Mouse (Mus musculus): Measurements from ENCODE around the gene Mall. TPM values are rescaled to one million over a fixed set of nuclear protein-coding genes. Genes with fewer than 3 reads are reported as not detected.

The Mall gene
- total RNA-seq, 2 experiments from 2014 or later: 1.4 to 1.8 TPM

- Histone ChIP-seq H3K4me3 (no peak overlapping the region), H3K27ac (no peak overlapping the region)
- intact Hi-C loops (cut with DNase I): no loop called here
- DNase-seq (ENCODE audit: extremely low spot score in 1 of 2, low spot score in 2 of 2): no peak
- no peak for TF ChIP-seq CTCF (IDR thresholded peaks at IDR 0.05)
These were observed 19.6 kb upstream of the Mall start for GRCm38 (mm10) chr2:127749376-127749775.

GRCm38 (mm10) chr2:127748316-127748715, 18.6 kb upstream of the Mall start:
- no peak for TF ChIP-seq CTCF (IDR thresholded peaks at IDR 0.05)
- DNase-seq (ENCODE audit: extremely low spot score in 1 of 2, low spot score in 2 of 2): no peak
- Histone ChIP-seq H3K27ac (no peak overlapping the region), H3K4me3 (no peak overlapping the region)
- intact Hi-C loops (cut with DNase I): no loop called here

GRCm38 (mm10) chr2:127742637-127743036, 12.9 kb upstream of the Mall start:
- H3K27ac ChIP-seq: no peak overlapping the region
- intact Hi-C loops (cut with DNase I): no loop called here
- no peak overlapping the region for H3K4me3 ChIP-seq

GRCm38 (mm10) chr2:127740756-127741519, 11.2 kb upstream of the Mall start:
- intact Hi-C loops (cut with DNase I): no loop called here
- TF ChIP-seq CTCF (IDR thresholded peaks at IDR 0.05): no peak
- Histone ChIP-seq H3K27ac (no peak overlapping the region), H3K4me3 (no peak overlapping the region)
- DNase-seq (ENCODE audit: extremely low spot score in 1 of 2, low spot score in 2 of 2): no peak

More at GRCm38 (mm10) chr2:127742637-127743036, 12.9 kb upstream of the Mall start:
- DNase-seq (ENCODE audit: extremely low spot score in 1 of 2, low spot score in 2 of 2): no peak
- TF ChIP-seq CTCF (IDR thresholded peaks at IDR 0.05): no peak

GRCm38 (mm10) chr2:127737885-127738284, 8.2 kb upstream of the Mall start:
- intact Hi-C loops (cut with DNase I): no loop called here
- Histone ChIP-seq H3K27ac (no peak overlapping the region), H3K4me3 (no peak overlapping the region)
- no peak for TF ChIP-seq CTCF (IDR thresholded peaks at IDR 0.05)
- DNase-seq (ENCODE audit: extremely low spot score in 1 of 2, low spot score in 2 of 2): no peak

- Histone ChIP-seq H3K4me3 (no peak overlapping the region), H3K27ac (no peak overlapping the region)
- intact Hi-C loops (cut with DNase I): no loop called here
- no peak for DNase-seq (ENCODE audit: extremely low spot score in 1 of 2, low spot score in 2 of 2)
- TF ChIP-seq CTCF (IDR thresholded peaks at IDR 0.05): no peak
These were observed 7.0 kb upstream of the Mall start for GRCm38 (mm10) chr2:127736631-127737209.

GRCm38 (mm10) chr2:127735512-127736145, 5.9 kb upstream of the Mall start:
- intact Hi-C loops (cut with DNase I): no loop called here

GRCm38 (mm10) chr2:127734889-127735288, 5.2 kb upstream of the Mall start:
- intact Hi-C loops (cut with DNase I): no loop called here
- H3K4me3 ChIP-seq: no peak overlapping the region
- DNase-seq (ENCODE audit: extremely low spot score in 1 of 2, low spot score in 2 of 2): no peak
- TF ChIP-seq CTCF (IDR thresholded peaks at IDR 0.05): no peak
- H3K27ac ChIP-seq: no peak overlapping the region

More at GRCm38 (mm10) chr2:127735512-127736145, 5.9 kb upstream of the Mall start:
- Histone ChIP-seq H3K27ac (no peak overlapping the region), H3K4me3 (no peak overlapping the region)
- no peak for TF ChIP-seq CTCF (IDR thresholded peaks at IDR 0.05)
- DNase-seq (ENCODE audit: extremely low spot score in 1 of 2, low spot score in 2 of 2): no peak

GRCm38 (mm10) chr2:127730301-127730997, 717 bp upstream of the Mall start:
- no peak for TF ChIP-seq CTCF (IDR thresholded peaks at IDR 0.05)
- Histone ChIP-seq H3K4me3 (no peak overlapping the region), H3K27ac (no peak overlapping the region)
- intact Hi-C loops (cut with DNase I): no loop called here
- no peak for DNase-seq (ENCODE audit: extremely low spot score in 1 of 2, low spot score in 2 of 2)

- intact Hi-C loops (cut with DNase I): no loop called here
- TF ChIP-seq CTCF (IDR thresholded peaks at IDR 0.05): no peak
- DNase-seq (ENCODE audit: extremely low spot score in 1 of 2, low spot score in 2 of 2): no peak
These were observed 876 bp downstream of the Mall start for GRCm38 (mm10) chr2:127728661-127729450.

GRCm38 (mm10) chr2:127728146-127728545, 1.6 kb downstream of the Mall start:
- TF ChIP-seq CTCF (IDR thresholded peaks at IDR 0.05): no peak
- intact Hi-C loops (cut with DNase I): no loop called here
- no peak overlapping the region for H3K4me3 ChIP-seq

More at GRCm38 (mm10) chr2:127728661-127729450, 876 bp downstream of the Mall start:
- H3K4me3 ChIP-seq: no peak overlapping the region
- H3K27ac ChIP-seq: no peak overlapping the region

More at GRCm38 (mm10) chr2:127728146-127728545, 1.6 kb downstream of the Mall start:
- no peak for DNase-seq (ENCODE audit: extremely low spot score in 1 of 2, low spot score in 2 of 2)
- no peak overlapping the region for H3K27ac ChIP-seq

All from left cerebral cortex, adult 2 months (tissue).